Mouse (Mus musculus): ENCODE results near the gene Diablo. TPM values are rescaled to one million over a fixed set of nuclear protein-coding genes. Genes with fewer than 3 reads are reported as not detected.

The Diablo gene
- polyA plus RNA-seq, 1 experiment = 73.1 TPM

DNA sequence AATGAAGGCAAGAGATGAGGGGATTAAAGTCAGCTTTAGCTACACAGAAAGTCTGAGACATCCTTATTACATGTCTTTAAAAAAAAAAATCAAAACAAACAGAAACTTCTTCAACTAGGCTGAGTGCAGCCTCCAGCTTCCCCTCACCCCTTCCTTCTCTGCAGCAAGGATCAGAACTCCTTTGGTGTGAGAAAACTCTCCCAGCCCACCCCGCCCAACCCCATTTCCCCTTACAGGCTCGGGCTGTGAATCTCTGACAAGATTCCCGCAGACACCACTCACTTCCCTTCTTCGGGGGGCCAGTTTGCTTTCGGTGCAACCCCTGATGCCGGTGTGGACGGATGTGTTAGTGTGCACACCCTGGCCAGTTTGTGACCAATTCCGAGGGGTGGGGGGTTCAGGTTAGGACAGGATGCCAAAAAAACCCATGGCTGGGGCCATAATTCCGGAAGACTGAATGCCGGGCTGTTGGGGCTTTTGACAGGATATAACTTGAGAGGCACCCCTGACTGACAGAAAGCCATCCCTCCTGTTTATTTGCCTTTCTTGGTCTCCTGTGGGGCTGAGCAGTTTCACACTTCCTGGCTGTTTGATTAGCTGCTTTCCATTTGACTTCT, 53.1 kb downstream of the Diablo start:
- no peak overlapping the region for H3K9ac ChIP-seq (ENCODE audit: low read depth, poor library complexity, severe bottlenecking)
- no peak overlapping the region for H3K4me3 ChIP-seq (ENCODE audit: low read depth, low read length)

DNA sequence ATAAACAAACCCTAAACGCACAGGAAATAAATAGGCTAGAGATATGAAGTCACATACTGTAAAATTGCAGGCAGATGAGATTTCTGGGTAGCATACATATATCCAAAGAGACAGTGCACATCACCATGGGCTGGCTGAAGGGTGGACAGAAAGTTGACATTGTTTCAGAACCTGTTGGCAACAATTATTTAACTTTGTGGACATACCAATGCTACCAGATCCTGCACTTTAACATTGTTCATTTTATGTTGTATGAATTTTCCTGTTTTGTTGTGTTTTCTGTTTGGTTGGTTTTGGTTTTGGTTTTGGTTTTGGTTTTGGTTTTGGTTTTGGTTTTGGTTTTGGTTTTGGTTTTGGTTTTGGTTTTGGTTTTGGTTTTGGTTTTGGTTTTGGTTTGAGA, 59.3 kb downstream of the Diablo start:
- Histone ChIP-seq H3K27me3 (ENCODE audit: control insufficient read depth, insufficient read depth, low read length, poor library complexity, severe bottlenecking) (no peaks in the 10 kb centered on the region; the same call in 1 of the 2 replicates), H3K27ac (ENCODE audit: insufficient read depth, low read length) (no peak overlapping the region), H3K9me3 (replicated peaks; ENCODE audit: control insufficient read depth, insufficient read depth, low read length, poor library complexity, severe bottlenecking) (no peaks in the 10 kb centered on the region), H3K9ac (ENCODE audit: low read depth, poor library complexity, severe bottlenecking) (no peak overlapping the region), H3K36me3 (ENCODE audit: control insufficient read depth, insufficient read depth, low read length, poor library complexity, severe bottlenecking) (no peaks in the 10 kb centered on the region), H3K4me1 (ENCODE audit: control insufficient read depth, insufficient read depth, low read length) (no peaks in the 10 kb centered on the region), H3K4me3 (ENCODE audit: low read depth, low read length) (no peak overlapping the region)
- TF ChIP-seq EP300 (IDR thresholded peaks at IDR 0.05; ENCODE audit: insufficient read depth, low read depth, low read length) (no peak), CTCF (IDR thresholded peaks at IDR 0.05; ENCODE audit: low read depth, low read length) (no peak), POLR2A (IDR thresholded peaks at IDR 0.05; ENCODE audit: insufficient read depth, low read length) (no peak)

More for the DNA sequence above, 53.1 kb downstream of the Diablo start:
- Histone ChIP-seq H3K27ac (ENCODE audit: insufficient read depth, low read length) (no peak overlapping the region), H3K9me3 (replicated peaks; ENCODE audit: control insufficient read depth, insufficient read depth, low read length, poor library complexity, severe bottlenecking) (no peaks in the 10 kb centered on the region), H3K27me3 (ENCODE audit: control insufficient read depth, insufficient read depth, low read length, poor library complexity, severe bottlenecking) (no peaks in the 10 kb centered on the region; the same call in 1 of the 2 replicates), H3K4me1 (ENCODE audit: control insufficient read depth, insufficient read depth, low read length) (no peaks in the 10 kb centered on the region), H3K36me3 (ENCODE audit: control insufficient read depth, insufficient read depth, low read length, poor library complexity, severe bottlenecking) (no peaks in the 10 kb centered on the region)
- TF ChIP-seq EP300 (IDR thresholded peaks at IDR 0.05; ENCODE audit: insufficient read depth, low read depth, low read length) (no peak), POLR2A (IDR thresholded peaks at IDR 0.05; ENCODE audit: insufficient read depth, low read length) (no peak), CTCF (IDR thresholded peaks at IDR 0.05; ENCODE audit: low read depth, low read length) (no peak)

DNA sequence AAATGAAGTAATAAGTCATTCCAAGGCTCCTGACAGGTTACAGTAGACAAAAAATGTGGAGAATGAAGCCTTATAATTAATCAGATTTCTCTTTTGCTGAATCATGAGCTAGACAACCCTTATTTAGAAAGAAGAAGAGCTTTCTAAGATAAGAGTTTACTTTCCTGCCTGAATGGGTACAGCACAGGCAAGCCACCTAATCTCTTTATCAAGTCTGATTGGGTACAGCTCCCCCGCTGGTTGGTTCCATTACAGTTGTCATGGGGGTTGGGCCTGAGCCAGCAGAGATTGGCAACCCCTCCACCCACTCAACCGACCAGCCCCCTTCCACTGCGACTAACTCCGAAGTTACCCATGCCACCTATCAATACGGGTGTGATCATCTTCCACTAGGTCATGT, 62.6 kb downstream of the Diablo start:
- no peaks in the 10 kb centered on the region for H3K4me1 ChIP-seq (ENCODE audit: control insufficient read depth, insufficient read depth, low read length)

More for the DNA sequence above, 62.6 kb downstream of the Diablo start:
- H3K36me3 ChIP-seq (ENCODE audit: control insufficient read depth, insufficient read depth, low read length, poor library complexity, severe bottlenecking) = no peaks in the 10 kb centered on the region
- no peak overlapping the region for H3K9ac ChIP-seq (ENCODE audit: low read depth, poor library complexity, severe bottlenecking)
- H3K9me3 ChIP-seq (replicated peaks; ENCODE audit: control insufficient read depth, insufficient read depth, low read length, poor library complexity, severe bottlenecking) = no peaks in the 10 kb centered on the region
- H3K27ac ChIP-seq (ENCODE audit: insufficient read depth, low read length) = no peak overlapping the region
- no peak overlapping the region for H3K4me3 ChIP-seq (ENCODE audit: low read depth, low read length)
- TF ChIP-seq EP300 (IDR thresholded peaks at IDR 0.05; ENCODE audit: insufficient read depth, low read depth, low read length) = no peak
- no peak for TF ChIP-seq CTCF (IDR thresholded peaks at IDR 0.05; ENCODE audit: low read depth, low read length)
- TF ChIP-seq POLR2A (IDR thresholded peaks at IDR 0.05; ENCODE audit: insufficient read depth, low read length) = no peak
- no peaks in the 10 kb centered on the region for H3K27me3 ChIP-seq (ENCODE audit: control insufficient read depth, insufficient read depth, low read length, poor library complexity, severe bottlenecking)

Other genes with a start within 250 kb of the Diablo start
- gene Bcl7a, start 180.3 kb downstream of the Diablo start, polyA plus RNA-seq (2011; ENCODE audit: insufficient read depth, insufficient read length, low read depth, missing spikeins) = 25.2 and 25.4 TPM in 2 replicates
- gene Mlxip, start 129.4 kb downstream of the Diablo start, polyA plus RNA-seq (2011; ENCODE audit: insufficient read depth, insufficient read length, low read depth, missing spikeins) = 22.5 and 23.0 TPM in 2 replicates
- 0.32 TPM in 1 of 2 replicates, not detected in the other for gene Lrrc43, start 34.9 kb downstream of the Diablo start, polyA plus RNA-seq (2011; ENCODE audit: insufficient read depth, insufficient read length, low read depth, missing spikeins)
- gene Il31, start 34.7 kb downstream of the Diablo start, polyA plus RNA-seq (2011; ENCODE audit: insufficient read depth, insufficient read length, low read depth, missing spikeins) = not detected in 2 replicates
- gene B3gnt4, start 13.7 kb downstream of the Diablo start, polyA plus RNA-seq (2011; ENCODE audit: insufficient read depth, insufficient read length, low read depth, missing spikeins) = 0.85 and 1.7 TPM in 2 replicates
- 0.87 TPM in 1 of 2 replicates, not detected in the other for gene Gm49027, start 1.3 kb upstream of the Diablo start, polyA plus RNA-seq (2011; ENCODE audit: insufficient read depth, insufficient read length, low read depth, missing spikeins)
- 20.5 and 25.8 TPM in 2 replicates for gene Vps33a, start 48.9 kb upstream of the Diablo start, polyA plus RNA-seq (2011; ENCODE audit: insufficient read depth, insufficient read length, low read depth, missing spikeins)
- gene Clip1, start 160.4 kb upstream of the Diablo start, polyA plus RNA-seq (2011; ENCODE audit: insufficient read depth, insufficient read length, low read depth, missing spikeins) = 35.8 and 42.2 TPM in 2 replicates
- gene Zcchc8, start 196.9 kb upstream of the Diablo start, polyA plus RNA-seq (2011; ENCODE audit: insufficient read depth, insufficient read length, low read depth, missing spikeins) = 114 and 117 TPM in 2 replicates
- 242 and 268 TPM in 2 replicates for gene Rsrc2, start 225.2 kb upstream of the Diablo start, polyA plus RNA-seq (2011; ENCODE audit: insufficient read depth, insufficient read length, low read depth, missing spikeins)
- 96.7 and 109 TPM in 2 replicates for gene Kntc1, start 225.5 kb upstream of the Diablo start, polyA plus RNA-seq (2011; ENCODE audit: insufficient read depth, insufficient read length, low read depth, missing spikeins)